Comparison of ENCODE assay signal across 7 mouse cellular contexts in genomic region chr4:10508163-10508821, GRCm38 (mm10).
DNase-seq lines count a peak whose midpoint lies in the region; ATAC-seq and TF ChIP-seq lines count a peak whose summit lies in the region.

No protein-coding gene starts in this region.

- no peak overlapping the region for H3K27ac ChIP-seq in hindbrain, postnatal 0 days
- no peak overlapping the region for H3K27ac ChIP-seq in hindbrain, embryonic 12.5 days
- H3K27ac ChIP-seq in MEL (ENCODE audit: control insufficient read depth, low read depth, low read length), result no peak overlapping the region

- no peak for TF ChIP-seq EP300 in MEL (IDR thresholded peaks at IDR 0.05; ENCODE audit: low read depth in 1 of 2, low read length in 2 of 2)

- no peaks in the 10 kb centered on the region for H3K36me3 ChIP-seq in hindbrain, postnatal 0 days (ENCODE audit: insufficient read depth, low read length)
- no peaks in the 10 kb centered on the region for H3K36me3 ChIP-seq in hindbrain, embryonic 12.5 days
- no peaks in the 10 kb centered on the region for H3K36me3 ChIP-seq in MEL (ENCODE audit: control insufficient read depth in 1 of 2, insufficient read depth in 2 of 2, low read length in 2 of 2)

- H3K9me3 ChIP-seq in hindbrain, postnatal 0 days (ENCODE audit: low read length), result no peaks in the 10 kb centered on the region
- no peaks in the 10 kb centered on the region for H3K9me3 ChIP-seq in hindbrain, embryonic 12.5 days (replicated peaks)
- H3K9me3 ChIP-seq in MEL (replicated peaks; ENCODE audit: insufficient read depth, low read length), result no peaks in the 10 kb centered on the region

- TF ChIP-seq POLR2A in MEL (IDR thresholded peaks at IDR 0.05; ENCODE audit: control insufficient read depth in 1 of 2, insufficient read depth in 1 of 2, low read depth in 1 of 2, low read length in 2 of 2, poor library complexity in 1 of 2), result no peak

- H3K27me3 ChIP-seq in hindbrain, postnatal 0 days (ENCODE audit: insufficient read depth, low read length), result no peaks in the 10 kb centered on the region
- H3K27me3 ChIP-seq in hindbrain, embryonic 12.5 days, result no peaks in the 10 kb centered on the region
- no peaks in the 10 kb centered on the region for H3K27me3 ChIP-seq in MEL (ENCODE audit: control insufficient read depth in 1 of 2, insufficient read depth in 2 of 2, low read length in 2 of 2)

- H3K79me2 ChIP-seq in MEL (ENCODE audit: control insufficient read depth, insufficient read depth, low read length, poor library complexity), result no peaks in the 10 kb centered on the region

- H3K4me2 ChIP-seq in hindbrain, postnatal 0 days (ENCODE audit: low read depth, low read length), result no peak overlapping the region
- H3K4me2 ChIP-seq in hindbrain, embryonic 12.5 days (replicated peaks), result no peak overlapping the region

- no peaks in the 10 kb centered on the region for H3K4me1 ChIP-seq in hindbrain, postnatal 0 days (ENCODE audit: insufficient read depth, low read length)
- H3K4me1 ChIP-seq in hindbrain, embryonic 12.5 days, result no peaks in the 10 kb centered on the region
- no peaks in the 10 kb centered on the region for H3K4me1 ChIP-seq in MEL (ENCODE audit: control insufficient read depth in 1 of 2, insufficient read depth in 2 of 2, low read length in 2 of 2)

- TF ChIP-seq CTCF in hindbrain, postnatal 0 days (IDR thresholded peaks at IDR 0.05; ENCODE audit: low read depth), result peak; percentile 59
- peak; percentile 6 to 27 (median 23); a peak in 3 of 6 replicates for TF ChIP-seq CTCF in MEL (IDR thresholded peaks at IDR 0.05 in 2 of 3, conservative IDR thresholded peaks at IDR 0.05 in 1 of 3; ENCODE audit: control insufficient read depth in 1 of 3, insufficient read depth in 1 of 3, low read depth in 2 of 3, low read length in 3 of 3, poor library complexity in 1 of 3, severe bottlenecking in 1 of 3)

- WGBS in hindbrain, postnatal 0 days, result 60% methylated on average over 6 of the region's 6 CpGs
- 61% methylated on average over 6 of the region's 6 CpGs for WGBS in hindbrain, embryonic 12.5 days

- DNase-seq in hindbrain, postnatal 0 days (ENCODE audit: low spot score), result peak; percentile 18
- peak; percentile 7 for DNase-seq in 416B (ENCODE audit: low read depth)
- peak; percentile 2 for DNase-seq in MEL (ENCODE audit: low read depth, low spot score)
- DNase-seq in frontal cortex, postnatal 36 days (ENCODE audit: low spot score in 2 of 2), result peak; percentile 1 to 5
- DNase-seq in lung, postnatal 10 days, result peak; percentile 14
- no peak for DNase-seq in spleen, adult 18-20 months

- no peak for ATAC-seq in hindbrain, postnatal 0 days
- no peak for ATAC-seq in hindbrain, embryonic 12.5 days (ENCODE audit: low FRiP score)

- H3K4me3 ChIP-seq in hindbrain, postnatal 0 days (ENCODE audit: low read length), result no peak overlapping the region
- H3K4me3 ChIP-seq in hindbrain, embryonic 12.5 days, result no peak overlapping the region
- no peak overlapping the region for H3K4me3 ChIP-seq in MEL (ENCODE audit: control insufficient read depth in 1 of 2, insufficient read depth in 1 of 2, low read depth in 2 of 2, low read length in 2 of 2)

- no peak overlapping the region for H3K9ac ChIP-seq in hindbrain, postnatal 0 days (replicated peaks; ENCODE audit: low read length)
- no peak overlapping the region for H3K9ac ChIP-seq in hindbrain, embryonic 12.5 days
- no peak overlapping the region for H3K9ac ChIP-seq in MEL (ENCODE audit: control insufficient read depth, low read depth, low read length, poor library complexity, severe bottlenecking)

- no peak for TF ChIP-seq RAD21 in MEL (IDR thresholded peaks at IDR 0.05; ENCODE audit: low read depth, low read length)

TF ChIP-seq in MEL, 35 proteins besides CTCF, POLR2A, EP300 and RAD21:
- TF ChIP-seq HCFC1 (IDR thresholded peaks at IDR 0.05; ENCODE audit: low read depth, low read length) (no peak), MEF2A (IDR thresholded peaks at IDR 0.05; ENCODE audit: extremely low read depth, insufficient replicate concordance, low read depth, low read length, poor library complexity, severe bottlenecking) (no peak), ZC3H11A (IDR thresholded peaks at IDR 0.05; ENCODE audit: low read depth, low read length) (no peak), MXI1 (IDR thresholded peaks at IDR 0.05; ENCODE audit: low read depth, low read length) (no peak)

Comparison
In these comparisons a context has a peak if more than half of its experiments do, and no peak if none do; other contexts are left out.
1. DNase-seq: peak in hindbrain, postnatal 0 days (single experiment), 416B (single experiment), MEL (single experiment), frontal cortex, postnatal 36 days (2 of 2) and lung, postnatal 10 days (single experiment); none in spleen, adult 18-20 months (0 of 2).